Mouse (Mus musculus): ENCODE results near the gene Gm9495.
"Not testable (repeated sequence)": the region's sequence is repeated elsewhere in the genome, so short reads cannot be mapped to it uniquely, and the experiment has no call there.

DNA sequence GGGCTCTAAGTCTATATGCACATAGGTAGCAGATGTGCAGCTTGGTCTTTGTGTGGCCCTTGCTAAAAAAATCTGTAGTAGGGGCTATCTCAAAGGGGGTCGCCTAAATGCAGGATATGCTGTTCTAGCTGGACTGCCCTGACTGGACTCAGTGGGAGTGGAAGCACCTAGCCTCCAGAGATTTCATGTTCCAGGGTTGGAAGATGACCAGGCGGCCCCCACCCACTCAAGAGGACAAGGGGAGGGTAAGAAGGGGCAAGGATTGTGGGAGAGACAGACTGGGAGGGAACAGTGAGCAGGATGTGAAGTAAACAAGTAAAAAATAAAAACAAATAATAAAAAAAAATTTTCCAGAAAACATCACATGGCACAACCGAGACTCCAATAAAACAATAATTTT is 33.3 kb downstream of the Gm9495 start:
- TF ChIP-seq CTCF, EP300 (IDR thresholded peaks at IDR 0.05): not testable (repeated sequence)
